ENCODE assay signal across 21 mouse cellular contexts in the genomic region with DNA sequence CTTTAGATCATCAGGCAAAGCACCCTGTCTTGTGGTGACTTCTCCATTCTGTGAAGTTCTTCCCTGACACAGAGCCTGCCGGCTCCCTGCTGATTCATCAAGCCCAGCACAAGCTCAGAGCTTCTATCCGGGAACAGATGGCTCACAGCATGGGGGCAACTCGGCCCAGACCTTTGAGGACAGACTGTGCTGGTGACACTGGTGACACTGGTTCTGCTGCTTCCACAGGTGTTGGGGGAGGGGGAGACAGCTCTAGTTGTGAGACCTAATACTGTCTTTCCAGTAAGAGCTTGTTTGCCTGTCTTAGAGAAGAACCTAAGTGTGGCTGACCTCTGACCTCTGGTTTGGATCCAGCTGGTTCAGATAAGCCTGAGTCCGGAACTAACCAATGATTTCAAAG. TPM values are rescaled to one million over a fixed set of nuclear protein-coding genes. Genes with fewer than 3 reads are reported as not detected.
A peak's percentile ranks its signal among the peaks of the same experiment; 100 is the strongest.
DNase-seq lines count a peak whose midpoint lies in the region; ATAC-seq and TF ChIP-seq lines count a peak whose summit lies in the region.
"Had no signal": no experiment of that assay in that cellular context is flagged by ENCODE, and none has a peak within 500 bp of the region (broad histone marks: within the 10 kb centered on the region; RNA-seq: fewer than 3 reads in every experiment).

No protein-coding gene starts in this region.

- no peak for TF ChIP-seq POLR2A in cerebellum, adult 2 months (IDR thresholded peaks at IDR 0.05; ENCODE audit: borderline replicate concordance, insufficient read depth, low read length)

- peak; percentile 70 for ATAC-seq in cerebellum, adult (ENCODE audit: insufficient number of reproducible peaks, low FRiP score, low TSS enrichment)
- no peak for ATAC-seq in liver, embryonic 12.5 days

- H3K79me2 ChIP-seq in macrophage (ENCODE audit: inconsistent target), result no peaks in the 10 kb centered on the region

- in situ Hi-C loops in ES-E14 (cut with MboI; ENCODE audit: low sequenced_read_pairs in 2 of 2, unreplicated experiment in 2 of 2), result no loop called here

- H3K36me3 ChIP-seq in ES-E14 (ENCODE audit: control insufficient read depth, insufficient read depth, low read length, poor library complexity, severe bottlenecking) (no peaks in the 10 kb centered on the region), macrophage (ENCODE audit: inconsistent target) (no peaks in the 10 kb centered on the region)
- no peaks in the 10 kb centered on the region for H3K36me3 ChIP-seq in liver, embryonic 12.5 days
- H3K36me3 ChIP-seq: embryonic facial prominence, embryonic 12.5 days; hindbrain, embryonic 13.5 days; stomach, embryonic 15.5 days had no signal

- no peak overlapping the region for H3K4me3 ChIP-seq in ES-E14 (ENCODE audit: insufficient read depth in 1 of 2, low read depth in 1 of 2, low read length in 2 of 2, poor library complexity in 1 of 2, severe bottlenecking in 1 of 2)
- no peak overlapping the region for H3K4me3 ChIP-seq in cerebellum, adult 2 months (replicated peaks; ENCODE audit: insufficient read depth, low read depth, low read length)
- H3K4me3 ChIP-seq in macrophage (ENCODE audit: inconsistent target), result no peak overlapping the region
- H3K4me3 ChIP-seq in liver, embryonic 12.5 days, result no peak overlapping the region
- H3K4me3 ChIP-seq: embryonic facial prominence, embryonic 12.5 days; hindbrain, embryonic 13.5 days; myocyte; stomach, embryonic 15.5 days had no signal

- H3K9me3 ChIP-seq in ES-E14 (ENCODE audit: control insufficient read depth, insufficient read depth, low read depth, low read length), result no peaks in the 10 kb centered on the region
- H3K9me3 ChIP-seq in liver, embryonic 12.5 days (replicated peaks), result no peaks in the 10 kb centered on the region
- H3K9me3 ChIP-seq: embryonic facial prominence, embryonic 12.5 days; hindbrain, embryonic 13.5 days; stomach, embryonic 15.5 days had no signal

- H3K27me3 ChIP-seq in cerebellum, adult 2 months (ENCODE audit: control insufficient read depth, insufficient read depth, low read length), result no peaks in the 10 kb centered on the region
- peaks cover 29% of the 10 kb centered on the region for H3K27me3 ChIP-seq in liver, embryonic 12.5 days (replicated peaks)
- H3K27me3 ChIP-seq: hindbrain, embryonic 13.5 days had no signal

- peaks cover 9 to 17% of the 10 kb centered on the region in 2 experiments; a peak in 2 of 4 replicates for H3K4me1 ChIP-seq in ES-E14 (ENCODE audit: control insufficient read depth in 2 of 2, insufficient read depth in 2 of 2, low read length in 2 of 2, poor library complexity in 1 of 2)
- H3K4me1 ChIP-seq in cerebellum, adult 2 months (ENCODE audit: control insufficient read depth, insufficient read depth, low read length), result peaks cover 22% of the 10 kb centered on the region
- H3K4me1 ChIP-seq in liver, embryonic 12.5 days, result no peaks in the 10 kb centered on the region

- H3K27ac ChIP-seq in ES-E14 (ENCODE audit: insufficient read depth, low read depth, low read length, poor library complexity, severe bottlenecking) (no peak overlapping the region), macrophage (peak overlapping the region; percentile 0; the same call in 1 of the 2 replicates)
- H3K27ac ChIP-seq in cerebellum, adult 2 months (ENCODE audit: insufficient read depth, low read length), result peak overlapping the region; percentile 76
- no peak overlapping the region for H3K27ac ChIP-seq in liver, embryonic 12.5 days
- H3K27ac ChIP-seq: embryonic facial prominence, embryonic 12.5 days; hindbrain, embryonic 13.5 days; stomach, embryonic 15.5 days had no signal

- DNase-seq in cerebellum, postnatal 4 days (ENCODE audit: low spot score in 2 of 2), result no peak
- no peak for DNase-seq in ES-E14 (ENCODE audit: low read depth, low spot score)
- peak; percentile 96 to 97 for DNase-seq in cerebellum, adult 2 months
- no peak for DNase-seq in layer of hippocampus, postnatal 36 days
- no peak for DNase-seq in MN1 (ENCODE audit: low spot score)
- DNase-seq: kidney, adult 8-10 months; kidney, postnatal 4 days; lung, adult 18-20 months; thymus, postnatal 14 days had no signal

- WGBS in cerebellum, adult 2 months, result 7% methylated on average over 4 of the region's 4 CpGs
- 27% methylated on average over 4 of the region's 4 CpGs for WGBS in macrophage (ENCODE audit: missing documents)
- 15% methylated on average over 4 of the region's 4 CpGs for WGBS in liver, embryonic 12.5 days (ENCODE audit: insufficient replicate concordance)

- no peak for TF ChIP-seq CTCF in cerebellum, adult 2 months (IDR thresholded peaks at IDR 0.05; ENCODE audit: borderline replicate concordance, insufficient read depth, low read depth, low read length)

- H3K4me2 ChIP-seq in liver, embryonic 12.5 days, result no peak overlapping the region
- H3K4me2 ChIP-seq: embryonic facial prominence, embryonic 12.5 days; hindbrain, embryonic 13.5 days; midbrain, embryonic 11.5 days; stomach, embryonic 15.5 days had no signal

- no peak overlapping the region; the same call in 1 of the 2 replicates for H3K9ac ChIP-seq in ES-E14 (ENCODE audit: insufficient read depth, low read depth, low read length, poor library complexity, severe bottlenecking)
- H3K9ac ChIP-seq in liver, embryonic 12.5 days, result no peak overlapping the region
- H3K9ac ChIP-seq: embryonic facial prominence, embryonic 12.5 days; hindbrain, embryonic 13.5 days; stomach, embryonic 15.5 days had no signal

TF ChIP-seq in ES-E14, 5 proteins besides CTCF, POLR2A, EP300 and RAD21:
- peak; percentile 31; the same call in 1 of the 2 replicates for TF ChIP-seq CHD2 (IDR thresholded peaks at IDR 0.05; ENCODE audit: low read depth, low read length)
- TF ChIP-seq ZC3H11A (IDR thresholded peaks at IDR 0.05; ENCODE audit: borderline replicate concordance, low read depth, low read length), result no peak
TF ChIP-seq in ES-E14: peak in this region for 1.

RNA-seq across cellular contexts. Expression of a gene that starts 4.3 kb away (rescaled TPM):
- 1.1 and 3.1 TPM in 2 replicates for total RNA-seq in ES-E14 (2012; rRNA removed)
- 126 and 128 TPM in 2 replicates for polyA plus RNA-seq in cerebellum, adult 2 months (2012; rRNA removed)
- under 1 TPM in 6 of 26 experiments, not detected in 20; 0.49 to 0.99 (median 0.68) TPM for total RNA-seq in macrophage (2018; cell fraction: chromatin; rRNA removed)
- total RNA-seq in macrophage (2018; cell fraction: cytosol; rRNA removed), result 1 to 10 TPM in 5 of 26 experiments, under 1 TPM in 19, not detected in 2; 0.07 to 2.1 (median 0.63) TPM
- total RNA-seq in macrophage (2018; cell fraction: nucleus; rRNA removed), result 1 to 10 TPM in 1 of 26 experiments, under 1 TPM in 7, not detected in 18; 0.41 to 1.3 (median 0.83) TPM
- polyA plus RNA-seq in macrophage (2018), result 0.63 to 2.4 TPM (median 1.1 TPM) in 3 replicates
- 10 to 100 TPM; 62.0 to 72.9 TPM for total RNA-seq in layer of hippocampus, postnatal 36 days (2021)
- 0.19 and 0.36 TPM in 2 replicates for polyA plus RNA-seq in liver, embryonic 12.5 days (2016; fragmentation: Nextera tagmentation; extraction: Ambion mirVana)
- total RNA-seq: gastrocnemius, postnatal 4 days; MEL had no signal

RNA-seq across cellular contexts. Expression of a gene that starts 9.5 kb away (rescaled TPM):
- 31.5 and 42.0 TPM in 2 replicates for total RNA-seq in ES-E14 (2012; rRNA removed)
- 37.7 and 39.4 TPM in 2 replicates for polyA plus RNA-seq in cerebellum, adult 2 months (2012; rRNA removed)
- total RNA-seq in macrophage (2018; cell fraction: chromatin; rRNA removed), result 10 to 100 TPM; 25.3 to 59.8 (median 30.5) TPM
- 10 to 100 TPM; 32.8 to 66.5 (median 42.2) TPM for total RNA-seq in macrophage (2018; cell fraction: cytosol; rRNA removed)
- total RNA-seq in macrophage (2018; cell fraction: nucleus; rRNA removed), result 10 to 100 TPM; 31.1 to 56.1 (median 42.5) TPM
- 49.3 to 58.0 TPM (median 55.1 TPM) in 3 replicates for polyA plus RNA-seq in macrophage (2018)
- total RNA-seq in layer of hippocampus, postnatal 36 days (2021), result 10 to 100 TPM; 19.0 to 19.5 TPM
- 41.3 and 43.0 TPM in 2 replicates for polyA plus RNA-seq in liver, embryonic 12.5 days (2016; fragmentation: Nextera tagmentation; extraction: Ambion mirVana)

RNA-seq across cellular contexts. Expression of a gene that starts 36.2 kb away (rescaled TPM):
- 3.0 and 7.7 TPM in 2 replicates for total RNA-seq in ES-E14 (2012; rRNA removed)
- polyA plus RNA-seq in cerebellum, adult 2 months (2012; rRNA removed), result 0.48 and 0.52 TPM in 2 replicates
- total RNA-seq in macrophage (2018; cell fraction: chromatin; rRNA removed), result under 1 TPM in 1 of 26 experiments, not detected in 25; 0.76 TPM
- total RNA-seq in macrophage (2018; cell fraction: cytosol; rRNA removed), result under 1 TPM in 1 of 26 experiments, not detected in 25; 0.04 TPM
- not detected for total RNA-seq in macrophage (2018; cell fraction: nucleus; rRNA removed)
- not detected in 3 replicates for polyA plus RNA-seq in macrophage (2018)
- under 1 TPM; 0.45 to 0.63 TPM for total RNA-seq in layer of hippocampus, postnatal 36 days (2021)
- polyA plus RNA-seq in liver, embryonic 12.5 days (2016; fragmentation: Nextera tagmentation; extraction: Ambion mirVana), result 0.12 and 0.16 TPM in 2 replicates

RNA-seq across cellular contexts. Expression of a gene that starts 38.5 kb away (rescaled TPM):
- 23.4 and 29.8 TPM in 2 replicates for total RNA-seq in ES-E14 (2012; rRNA removed)
- polyA plus RNA-seq in cerebellum, adult 2 months (2012; rRNA removed), result 20.2 and 21.5 TPM in 2 replicates
- total RNA-seq in macrophage (2018; cell fraction: chromatin; rRNA removed), result 1 to 10 TPM in 12 of 26 experiments, under 1 TPM in 12, not detected in 2; 0.25 to 4.1 (median 0.97) TPM
- total RNA-seq in macrophage (2018; cell fraction: cytosol; rRNA removed), result 1 to 10 TPM in 25 of 26 experiments, under 1 TPM in 1; 0.81 to 3.8 (median 2.5) TPM
- 1 to 10 TPM in 25 of 26 experiments, under 1 TPM in 1; 0.86 to 6.8 (median 2.2) TPM for total RNA-seq in macrophage (2018; cell fraction: nucleus; rRNA removed)
- polyA plus RNA-seq in macrophage (2018), result 1.3 to 3.6 TPM (median 2.1 TPM) in 3 replicates
- total RNA-seq in layer of hippocampus, postnatal 36 days (2021), result 10 to 100 TPM; 19.2 to 20.9 TPM
- polyA plus RNA-seq in liver, embryonic 12.5 days (2016; fragmentation: Nextera tagmentation; extraction: Ambion mirVana), result 6.7 and 7.0 TPM in 2 replicates

RNA-seq across cellular contexts. Expression of a gene that starts 58.1 kb away (rescaled TPM):
- 4.4 and 5.7 TPM in 2 replicates for total RNA-seq in ES-E14 (2012; rRNA removed)
- polyA plus RNA-seq in cerebellum, adult 2 months (2012; rRNA removed), result not detected in 2 replicates
- not detected for total RNA-seq in macrophage (2018; cell fraction: chromatin; rRNA removed)
- total RNA-seq in macrophage (2018; cell fraction: cytosol; rRNA removed), result not detected
- total RNA-seq in macrophage (2018; cell fraction: nucleus; rRNA removed), result not detected
- not detected in 3 replicates for polyA plus RNA-seq in macrophage (2018)
- total RNA-seq in layer of hippocampus, postnatal 36 days (2021), result not detected
- polyA plus RNA-seq in liver, embryonic 12.5 days (2016; fragmentation: Nextera tagmentation; extraction: Ambion mirVana), result not detected in 2 replicates
- total RNA-seq: gastrocnemius, postnatal 4 days; left cerebral cortex, adult 18-20 months; MEL had no signal
- polyA plus RNA-seq: embryonic facial prominence, embryonic 12.5 days; heart, embryonic 16.5 days; hindbrain, embryonic 13.5 days; midbrain, embryonic 11.5 days had no signal

Comparison
In these comparisons a context has a peak if more than half of its experiments do, and no peak if none do; other contexts are left out.
1. DNase-seq: peak in cerebellum, adult 2 months (2 of 2); none in cerebellum, postnatal 4 days (0 of 2), ES-E14 (single experiment), layer of hippocampus, postnatal 36 days (0 of 2) and MN1 (single experiment).
2. H3K27ac ChIP-seq: peak in cerebellum, adult 2 months (single experiment) and macrophage (single experiment); none in ES-E14 (single experiment) and liver, embryonic 12.5 days (single experiment).
3. RNA of a gene that starts 4.3 kb away (polyA plus RNA-seq): 126 to 128 TPM in cerebellum, adult 2 months; 0.63 to 2.4 TPM in macrophage and 0.19 to 0.36 TPM in liver, embryonic 12.5 days; every median in the first group is over 10 times any median in the second.